Mouse (Mus musculus) thymus, postnatal 14 days (tissue): Measurements from ENCODE around the gene Eif4a2.

Experiments used
- DNase-seq: peaks from one replicate; pipeline ENCODE4 v3.0.0; 2021

The Eif4a2 gene

GRCm38 (mm10) chr16:23145211-23145610 is 38.0 kb downstream of the Eif4a2 start:
- DNase-seq, result no peak

- no peak for DNase-seq
These were observed 39.0 kb downstream of the Eif4a2 start, which contains the start of gene Adipoq for GRCm38 (mm10) chr16:23146280-23146679. TSS of gene Adipoq (plus strand) at chr16:23146536.

GRCm38 (mm10) chr16:23148936-23149335 is 41.7 kb downstream of the Eif4a2 start:
- DNase-seq, result no peak

- DNase-seq, result no peak
These were observed 42.2 kb downstream of the Eif4a2 start for GRCm38 (mm10) chr16:23149396-23149795.

- DNase-seq, result peak; percentile 67
These were observed 44.2 kb downstream of the Eif4a2 start for GRCm38 (mm10) chr16:23151423-23151822.

GRCm38 (mm10) chr16:23154261-23154660 is 47.0 kb downstream of the Eif4a2 start:
- no peak for DNase-seq

- no peak for DNase-seq
These were observed 49.8 kb downstream of the Eif4a2 start for GRCm38 (mm10) chr16:23157013-23157412.

- DNase-seq, result no peak
These were observed 51.0 kb downstream of the Eif4a2 start for GRCm38 (mm10) chr16:23158292-23158691.

GRCm38 (mm10) chr16:23158957-23159356 is 51.7 kb downstream of the Eif4a2 start:
- DNase-seq, result no peak

GRCm38 (mm10) chr16:23159749-23160148 is 52.5 kb downstream of the Eif4a2 start:
- no peak for DNase-seq

GRCm38 (mm10) chr16:23162116-23162515 is 54.9 kb downstream of the Eif4a2 start:
- no peak for DNase-seq
